Mouse (Mus musculus) midbrain, postnatal 0 days (tissue): ENCODE data around the gene Mast4. TPM values are rescaled to one million over a fixed set of nuclear protein-coding genes. Genes with fewer than 3 reads are reported as not detected.

Source experiments
- ATAC-seq: fragments of 200-750 bp; cut with Nextera tagmentation; 2 replicates; pipeline ENCODE4 v1.8.0; 2017; ENCODE audit warnings: moderate number of reproducible peaks, mild to moderate bottlenecking, moderate TSS enrichment, moderate library complexity; ENCODE audit not compliant: low FRiP score
- DNase-seq: peaks from one replicate; pipeline ENCODE4 v3.0.0-alpha.2; 2015; ENCODE audit warnings: low spot score
- H3K27ac ChIP-seq: fragments of 300-500 bp; sonication (generic); 2 replicates; pipeline ENCODE4 v1.5.1; 2014; ENCODE audit warnings: low read depth, mild to moderate bottlenecking, low read length, mixed read lengths
- H3K27me3 ChIP-seq: fragments of 300-500 bp; sonication (generic); 2 replicates; pipeline ENCODE4 v1.6.1; 2014; ENCODE audit warnings: low read length, control low read depth, mixed read lengths; ENCODE audit not compliant: insufficient read depth
- H3K36me3 ChIP-seq: fragments of 300-500 bp; sonication (generic); 2 replicates; pipeline ENCODE4 v1.6.1; 2014; ENCODE audit warnings: low read length, control low read depth, mixed read lengths; ENCODE audit not compliant: insufficient read depth
- H3K4me1 ChIP-seq: fragments of 300-500 bp; sonication (generic); 2 replicates; pipeline ENCODE4 v1.6.1; 2014; ENCODE audit warnings: mild to moderate bottlenecking, control low read depth, antibody characterized with exemption, low read length, mixed read lengths; ENCODE audit not compliant: insufficient read depth
- H3K4me2 ChIP-seq: fragments of 300-500 bp; sonication (generic); 2 replicates; pipeline ENCODE4 v1.6.1; 2014; ENCODE audit warnings: low read depth, mild to moderate bottlenecking, low read length, mixed read lengths; ENCODE audit not compliant: poor library complexity, severe bottlenecking
- H3K4me3 ChIP-seq: fragments of 300-500 bp; sonication (generic); 2 replicates; pipeline ENCODE4 v1.5.1; 2014; ENCODE audit warnings: low read depth, mild to moderate bottlenecking, low read length, moderate library complexity
- H3K9ac ChIP-seq: fragments of 300-500 bp; sonication (generic); replicated peaks from 2 replicates; pipeline ENCODE4 v1.6.1; 2014; ENCODE audit warnings: mild to moderate bottlenecking, low read length, moderate library complexity, mixed read lengths; ENCODE audit not compliant: poor library complexity, severe bottlenecking
- H3K9me3 ChIP-seq: fragments of 300-500 bp; sonication (generic); 2 replicates; pipeline ENCODE4 v1.6.1; 2016; ENCODE audit warnings: low read length, control low read depth
- CTCF ChIP-seq: IDR thresholded peaks from 2 replicates; pipeline ENCODE4 v1.5.1; 2016; ENCODE audit warnings: antibody characterized with exemption, mild to moderate bottlenecking
- WGBS: fragments of 180-500 bp; shearing (Covaris S2); extraction: QIAGEN DNeasy Blood & Tissue Kit; methylation state at CpG from one replicate; pipeline ENCODE4 v1.1.7; 2014; 5-methylcytosine and 5-hydroxymethylcytosine counted together
- polyA plus RNA-seq: library from polyadenylated mRNA; unstranded; fragments of >200 nt; fragmentation: Nextera tagmentation; extraction: Ambion mirVana; gene quantifications from 2 replicates; pipeline ENCODE4 v1.2.1, GENCODE M21; 2015
- total RNA-seq: library from RNA; depleted of rRNA; stranded (reverse); fragments of >200 nt; gene quantifications from 2 replicates; pipeline ENCODE4 v1.2.3, GENCODE M21; 2014

Gene Mast4
- total and polyA plus RNA-seq, 2 experiments from 2014 or later, result 28.7 to 39.8 TPM

GRCm38 (mm10) chr13:102935788-102936187 lies 398.5 kb downstream of the Mast4 start:
- no peaks in the 10 kb centered on the region for H3K9me3 ChIP-seq
- no peak for TF ChIP-seq CTCF
- no peaks in the 10 kb centered on the region for H3K36me3 ChIP-seq
- no peak overlapping the region for H3K4me2 ChIP-seq
- no peak overlapping the region for H3K9ac ChIP-seq
- H3K4me1 ChIP-seq, result no peaks in the 10 kb centered on the region
- H3K27me3 ChIP-seq, result no peaks in the 10 kb centered on the region
- H3K4me3 ChIP-seq, result no peak overlapping the region
- no peak for ATAC-seq
- no peak for DNase-seq
- H3K27ac ChIP-seq, result no peak overlapping the region
- WGBS, result 90% methylated on average over 3 of the region's 3 CpGs

GRCm38 (mm10) chr13:102933702-102934101 lies 400.6 kb downstream of the Mast4 start:
- H3K4me1 ChIP-seq, result no peaks in the 10 kb centered on the region
- 72% methylated on average over 5 of the region's 5 CpGs for WGBS
- H3K4me2 ChIP-seq, result no peak overlapping the region
- no peaks in the 10 kb centered on the region for H3K9me3 ChIP-seq
- ATAC-seq, result no peak
- H3K27me3 ChIP-seq, result no peaks in the 10 kb centered on the region
- peak; percentile 60 for DNase-seq
- no peak overlapping the region for H3K9ac ChIP-seq
- no peak overlapping the region for H3K27ac ChIP-seq
- no peak for TF ChIP-seq CTCF
- H3K36me3 ChIP-seq, result no peaks in the 10 kb centered on the region
- no peak overlapping the region for H3K4me3 ChIP-seq

GRCm38 (mm10) chr13:102932434-102932833 lies 401.9 kb downstream of the Mast4 start:
- Histone ChIP-seq H3K27me3 (no peaks in the 10 kb centered on the region), H3K9me3 (no peaks in the 10 kb centered on the region), H3K36me3 (no peaks in the 10 kb centered on the region), H3K4me3 (no peak overlapping the region), H3K27ac (no peak overlapping the region), H3K9ac (no peak overlapping the region), H3K4me1 (no peaks in the 10 kb centered on the region), H3K4me2 (no peak overlapping the region)
- no peak for DNase-seq
- ATAC-seq, result no peak
- TF ChIP-seq CTCF, result no peak
- WGBS, result 62% methylated on average over 9 of the region's 9 CpGs

GRCm38 (mm10) chr13:102931951-102932350 lies 402.3 kb downstream of the Mast4 start:
- no peak overlapping the region for H3K27ac ChIP-seq
- no peak overlapping the region for H3K4me3 ChIP-seq
- no peaks in the 10 kb centered on the region for H3K9me3 ChIP-seq
- H3K27me3 ChIP-seq, result no peaks in the 10 kb centered on the region
- DNase-seq (no peak), ATAC-seq (no peak)
- no peak for TF ChIP-seq CTCF
- no peak overlapping the region for H3K4me2 ChIP-seq
- H3K4me1 ChIP-seq, result no peaks in the 10 kb centered on the region
- H3K36me3 ChIP-seq, result no peaks in the 10 kb centered on the region
- 91% methylated on average over 1 of the region's 1 CpGs for WGBS
- H3K9ac ChIP-seq, result no peak overlapping the region

GRCm38 (mm10) chr13:102925844-102926598 lies 408.3 kb downstream of the Mast4 start:
- peak; percentile 52 for TF ChIP-seq CTCF
- Histone ChIP-seq H3K4me3 (no peak overlapping the region), H3K36me3 (no peaks in the 10 kb centered on the region), H3K4me2 (no peak overlapping the region), H3K9me3 (no peaks in the 10 kb centered on the region), H3K27ac (no peak overlapping the region), H3K4me1 (no peaks in the 10 kb centered on the region), H3K9ac (no peak overlapping the region), H3K27me3 (no peaks in the 10 kb centered on the region)
- ATAC-seq (no peak), DNase-seq (peak; percentile 31)
- 74% methylated on average over 7 of the region's 7 CpGs for WGBS

- Histone ChIP-seq H3K27me3 (no peaks in the 10 kb centered on the region), H3K4me2 (no peak overlapping the region), H3K4me3 (no peak overlapping the region), H3K36me3 (no peaks in the 10 kb centered on the region), H3K9ac (no peak overlapping the region), H3K4me1 (no peaks in the 10 kb centered on the region), H3K27ac (no peak overlapping the region), H3K9me3 (no peaks in the 10 kb centered on the region)
- no peak for DNase-seq
- TF ChIP-seq CTCF, result no peak
- WGBS, result 94% methylated on average over 7 of the region's 7 CpGs
- no peak for ATAC-seq
Observed at GRCm38 (mm10) chr13:102919741-102920140, 414.6 kb downstream of the Mast4 start.
